Mouse (Mus musculus): ENCODE results near the gene Olfr1298.

Gene Olfr1298

GRCm38 (mm10) chr2:111649101-111649500 is at the start of gene Olfr1298:
Gene Olfr1298, minus strand, starts transcription at chr2:111649201.
- in situ Hi-C loops (cut with MboI; ENCODE audit: low pct_unique_long_range_greater_than_20kb in 1 of 2, low sequenced_read_pairs in 2 of 2, unreplicated experiment in 1 of 2): no loop called here

- in situ Hi-C loops (cut with MboI; ENCODE audit: low pct_unique_long_range_greater_than_20kb in 1 of 2, low sequenced_read_pairs in 2 of 2, unreplicated experiment in 1 of 2): no loop called here
These were observed 12.1 kb upstream of the Olfr1298 start, which contains the start of gene Olfr1299 for GRCm38 (mm10) chr2:111661119-111661518. Gene Olfr1299, plus strand, starts transcription at chr2:111661419.

- in situ Hi-C loops (cut with MboI; ENCODE audit: low pct_unique_long_range_greater_than_20kb in 1 of 2, low sequenced_read_pairs in 2 of 2, unreplicated experiment in 1 of 2): no loop called here
These were observed 22.6 kb downstream of the Olfr1298 start, which contains the start of gene Olfr1297 for GRCm38 (mm10) chr2:111626397-111626796. Gene Olfr1297, minus strand, starts transcription at chr2:111626497.
